Mouse (Mus musculus) neural tube, embryonic 10.5 days (tissue): ENCODE results near the gene Foxe3.
A peak's percentile ranks its signal among the peaks of the same experiment; 100 is the strongest.

Source experiments
- DNase-seq: peaks from one replicate; pipeline ENCODE4 v3.0.0-alpha.2; 2017; ENCODE audit warnings: low spot score; ENCODE audit errors: extremely low spot score

The Foxe3 gene

DNA sequence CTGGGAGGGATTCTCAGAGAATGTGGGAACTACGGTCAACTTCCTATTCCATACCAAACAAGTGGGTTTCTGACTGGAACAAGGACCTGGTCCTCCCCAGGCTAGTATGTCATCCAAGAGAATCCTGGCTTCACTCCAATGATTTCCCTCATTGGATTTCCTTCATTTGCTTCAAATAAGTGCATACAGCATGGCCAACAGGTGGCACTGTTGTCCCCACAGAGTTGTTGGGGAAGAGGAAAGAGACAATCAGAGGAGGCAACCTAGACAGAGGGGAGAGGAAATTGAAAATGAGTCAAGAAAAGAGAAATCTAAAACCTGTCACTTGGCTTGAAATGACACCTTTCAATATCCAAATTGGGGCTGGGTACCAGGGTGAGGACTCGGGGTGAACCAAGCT lies 8.7 kb downstream of the Foxe3 start:
- no peak for DNase-seq

DNA sequence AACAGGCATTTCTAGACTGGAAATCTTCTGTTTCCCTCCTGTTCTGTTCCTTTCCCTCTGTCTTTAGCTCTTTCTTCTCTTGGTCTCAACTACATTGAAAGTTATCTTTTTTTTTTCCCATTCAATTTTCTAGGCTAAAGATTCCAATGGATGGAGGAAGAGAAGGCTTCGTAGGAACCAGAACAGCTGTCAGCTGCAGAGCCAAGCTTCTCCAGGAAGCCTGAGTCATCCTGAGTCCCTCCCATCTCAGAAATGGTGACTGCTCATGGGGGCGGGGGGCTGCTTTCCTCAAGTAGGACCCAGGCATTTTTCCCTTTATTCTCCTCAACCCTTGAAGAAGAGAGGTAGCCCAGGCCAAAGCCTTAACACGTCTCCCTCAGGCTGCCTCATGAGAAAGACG lies 9.8 kb downstream of the Foxe3 start:
- no peak for DNase-seq

DNA sequence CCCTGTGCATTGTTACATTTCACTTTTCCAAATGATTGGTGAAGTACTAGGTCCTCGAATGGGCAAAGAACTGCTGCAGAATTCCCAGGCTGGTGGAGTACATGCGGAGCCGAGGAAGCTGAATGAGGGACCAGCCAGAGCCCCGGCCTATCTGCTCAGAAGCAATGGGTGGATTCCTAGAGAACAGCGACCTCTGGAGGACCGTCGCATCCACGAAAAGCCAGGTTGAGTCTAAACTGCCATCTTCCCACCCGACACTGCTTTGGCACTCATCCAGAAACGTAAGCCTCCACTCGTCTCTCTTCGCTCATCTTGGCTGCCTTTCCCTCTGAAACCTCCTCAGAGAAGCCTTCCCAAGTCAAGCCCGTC lies 12.2 kb downstream of the Foxe3 start:
- DNase-seq, result peak; percentile 84

DNA sequence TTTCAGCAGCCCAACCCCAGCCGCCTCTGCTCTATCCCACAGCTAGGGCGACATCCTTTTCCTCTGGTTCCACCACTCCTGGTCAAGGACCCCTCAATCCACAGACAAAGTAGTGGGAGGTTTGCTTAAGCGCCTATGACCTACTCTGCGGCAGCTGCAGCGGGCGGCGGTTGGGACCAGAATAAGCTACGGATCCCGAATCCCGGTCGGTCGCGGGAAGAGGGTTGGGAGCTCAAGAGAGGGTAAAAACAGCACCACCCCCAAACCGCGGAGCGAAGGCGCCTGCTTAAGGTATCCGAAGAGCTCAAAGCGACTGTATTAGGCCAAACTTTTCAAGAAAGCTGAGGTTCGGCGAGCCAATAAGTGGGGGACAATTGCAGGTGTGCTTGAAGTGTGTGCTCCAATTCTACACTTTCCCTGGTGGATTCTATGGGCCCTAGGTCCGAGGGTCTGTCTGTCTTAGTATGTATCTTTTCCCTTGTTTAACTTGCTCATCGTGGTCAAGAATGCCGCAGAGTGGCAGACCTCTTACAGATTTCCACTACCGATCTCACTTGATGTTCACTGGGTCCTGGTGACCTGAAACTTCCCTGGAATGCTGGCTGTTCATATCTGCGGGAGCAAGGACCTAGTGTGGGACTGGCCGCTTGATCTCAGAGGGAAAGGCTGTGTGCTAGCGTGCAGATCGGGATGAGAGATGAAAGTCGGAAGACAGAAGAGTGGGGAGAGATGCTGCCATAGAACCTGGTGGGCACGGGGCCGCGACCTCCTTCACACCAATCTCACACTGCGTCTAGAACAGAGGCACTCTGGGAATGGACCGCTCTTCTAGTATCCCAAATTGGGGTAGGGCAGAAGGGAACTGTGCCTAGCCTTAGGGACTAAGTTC lies 12.9 kb downstream of the Foxe3 start:
- DNase-seq, result peak; percentile 57

DNA sequence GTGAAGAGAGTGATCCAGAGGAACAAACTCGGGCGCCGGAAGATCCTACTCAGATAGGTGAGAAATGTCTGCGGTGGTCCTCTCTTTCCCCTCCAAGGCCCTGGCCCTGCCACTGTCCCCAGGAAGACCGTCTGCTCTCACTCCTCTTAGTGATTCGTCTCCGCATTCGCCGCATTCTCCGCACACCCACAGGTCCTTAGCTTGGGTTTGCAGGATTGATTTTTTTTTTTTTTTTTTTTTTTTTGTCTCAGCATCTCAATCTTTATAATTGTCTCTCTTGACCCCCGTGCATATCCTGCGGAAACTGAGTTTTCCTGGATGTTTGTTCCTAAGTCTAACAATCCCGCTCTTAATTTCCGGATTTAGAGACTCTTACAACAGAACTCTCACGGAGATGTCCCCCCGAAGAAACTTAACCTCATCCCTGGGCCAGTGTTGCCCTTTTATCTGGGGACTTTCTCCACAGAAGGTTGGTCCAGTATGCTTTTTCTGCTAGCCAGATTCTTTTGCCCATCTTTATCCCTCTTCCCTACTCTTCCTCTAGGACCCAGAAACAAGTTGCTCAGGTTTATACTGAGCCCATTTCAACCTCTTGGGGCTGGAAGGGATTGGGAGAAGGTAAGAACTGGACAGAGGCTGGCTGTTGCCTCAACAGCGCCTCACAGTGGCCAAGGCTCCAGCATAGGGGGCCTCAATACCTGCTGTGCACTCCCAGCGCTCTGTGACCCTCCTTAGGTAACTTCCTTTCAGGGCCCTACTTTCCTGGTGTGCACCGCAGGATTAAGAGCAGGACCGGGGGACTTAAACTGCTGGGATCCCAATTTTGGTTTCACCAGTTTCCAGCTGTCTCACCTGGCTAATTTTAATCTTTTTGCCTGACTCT lies 16.0 kb downstream of the Foxe3 start:
- DNase-seq, result peak; percentile 67

DNA sequence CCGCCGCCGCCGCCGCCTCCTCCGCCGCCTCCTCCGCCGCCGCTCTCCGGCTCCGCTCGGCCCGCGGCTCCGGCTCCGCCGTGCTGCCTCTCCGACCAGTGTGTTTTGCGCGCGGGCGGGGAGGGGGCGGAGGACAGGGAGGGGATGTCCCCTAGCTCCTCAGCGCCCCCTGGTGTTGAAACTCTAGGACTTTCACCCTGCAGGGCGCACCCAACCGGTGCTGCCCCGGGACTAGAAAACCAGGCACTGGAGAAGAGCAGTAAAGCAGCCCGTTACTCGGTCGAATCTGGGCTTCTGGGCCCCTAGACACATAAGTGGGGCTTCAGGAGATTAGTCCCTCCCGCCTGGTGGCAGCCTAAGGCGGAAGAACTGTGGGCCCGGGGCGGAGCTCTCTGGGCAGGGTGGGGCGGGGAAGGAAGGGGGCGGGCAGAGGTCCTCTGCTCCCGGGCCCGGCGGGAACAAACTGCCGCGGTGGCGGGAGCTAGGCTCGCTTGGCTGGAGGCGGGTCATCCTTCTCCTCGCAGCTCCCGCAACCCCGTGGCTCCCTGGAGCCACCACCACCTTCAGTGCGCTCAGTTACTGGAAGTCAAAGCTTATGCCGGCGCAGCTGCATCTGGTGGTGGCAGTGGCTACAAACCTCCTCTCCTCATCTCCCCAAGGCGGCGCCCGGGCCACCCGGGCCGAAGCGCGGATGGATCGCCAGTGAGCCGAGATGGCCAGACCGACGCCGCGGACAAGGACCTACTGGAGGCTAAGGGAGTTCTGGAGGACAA lies 16.8 kb downstream of the Foxe3 start, which contains the start of gene Foxd2:
Foxd2 (minus strand) TSS at position 45 of the 773 bp plus-strand sequence.
- peak; percentile 97 for DNase-seq

DNA sequence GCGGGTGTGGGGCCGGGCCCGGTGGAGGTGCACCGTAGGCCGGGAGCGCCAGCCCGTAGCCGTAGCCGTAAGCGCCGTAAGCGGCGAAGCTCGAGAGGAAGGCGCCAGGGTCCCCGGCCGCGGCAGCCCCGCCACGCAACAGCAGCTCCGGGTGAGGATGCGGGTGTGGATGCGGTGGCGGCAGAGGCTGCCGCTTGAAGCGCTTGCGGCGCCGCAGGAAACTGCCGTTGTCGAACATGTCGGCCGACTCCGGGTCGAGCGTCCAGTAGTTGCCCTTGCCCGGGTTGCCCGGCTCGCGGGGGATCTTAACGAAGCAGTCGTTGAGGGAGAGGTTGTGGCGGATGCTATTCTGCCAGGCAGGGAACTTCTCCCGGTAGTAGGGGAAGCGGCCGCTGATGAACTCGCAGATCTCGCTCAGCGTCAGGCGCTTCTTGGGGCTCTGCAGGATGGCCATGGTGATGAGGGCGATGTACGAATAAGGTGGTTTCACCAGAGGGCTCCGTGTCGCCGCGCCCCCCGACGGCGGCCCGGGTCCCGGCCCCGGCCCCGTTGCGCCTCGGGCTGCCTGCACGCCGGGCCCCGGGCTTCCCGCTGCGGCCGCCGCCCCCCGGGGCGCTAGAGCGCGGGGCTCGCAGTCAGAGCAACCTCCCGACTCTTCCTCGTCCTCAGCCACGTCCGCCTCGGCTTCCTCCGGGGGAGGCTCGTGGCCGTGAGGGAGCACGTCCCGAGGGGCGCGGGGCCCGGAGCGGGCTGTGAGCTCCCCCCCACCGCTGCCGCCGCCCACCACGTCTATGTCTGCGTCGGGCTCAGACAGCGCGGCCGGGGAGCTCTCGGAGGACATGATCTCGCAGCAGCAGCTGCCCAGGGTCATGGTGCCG lies 17.6 kb downstream of the Foxe3 start:
- peak; percentile 78 for DNase-seq

DNA sequence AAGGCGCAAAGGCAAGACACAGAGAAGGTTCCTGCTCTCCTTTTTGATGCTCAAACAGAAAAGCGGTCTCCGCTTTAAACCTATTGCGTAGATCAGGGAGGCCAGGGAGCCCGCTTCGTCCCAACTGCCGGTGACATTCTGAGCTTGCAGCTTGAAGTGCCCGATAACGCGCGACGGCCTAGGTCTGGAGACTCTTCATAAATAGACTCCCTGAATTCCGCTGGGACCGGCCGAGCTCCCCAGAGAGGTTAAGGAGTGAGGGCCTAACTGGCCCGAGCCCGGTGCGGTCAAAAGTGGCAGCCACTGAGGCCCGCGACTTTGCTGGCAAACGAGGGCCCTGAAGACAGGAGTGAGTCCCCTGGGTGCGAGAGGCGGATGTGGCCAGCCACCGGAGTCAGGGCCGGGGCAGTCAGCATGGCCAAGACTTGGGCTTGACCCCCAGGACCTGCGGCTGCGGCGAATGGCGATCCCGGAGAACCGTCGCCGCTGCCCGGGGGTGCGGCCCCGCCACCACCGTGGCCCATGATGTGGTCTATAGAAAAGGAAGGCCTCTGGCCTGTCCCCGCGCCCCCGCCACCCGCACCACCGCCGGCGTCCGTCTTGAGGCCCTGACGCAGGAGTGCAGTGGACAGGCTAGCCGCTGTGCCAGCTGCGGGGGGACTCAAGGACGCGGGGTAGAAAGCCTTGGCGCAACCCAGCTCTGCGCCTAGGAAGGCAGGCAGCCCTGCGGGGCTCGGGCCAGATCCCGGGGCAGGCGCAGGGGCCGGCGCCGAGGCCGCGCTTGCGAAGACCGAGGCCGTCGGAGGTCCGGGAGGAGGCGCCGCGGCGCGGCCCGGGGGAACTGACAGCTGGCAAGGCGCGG lies 18.5 kb downstream of the Foxe3 start:
- peak; percentile 68 for DNase-seq

DNA sequence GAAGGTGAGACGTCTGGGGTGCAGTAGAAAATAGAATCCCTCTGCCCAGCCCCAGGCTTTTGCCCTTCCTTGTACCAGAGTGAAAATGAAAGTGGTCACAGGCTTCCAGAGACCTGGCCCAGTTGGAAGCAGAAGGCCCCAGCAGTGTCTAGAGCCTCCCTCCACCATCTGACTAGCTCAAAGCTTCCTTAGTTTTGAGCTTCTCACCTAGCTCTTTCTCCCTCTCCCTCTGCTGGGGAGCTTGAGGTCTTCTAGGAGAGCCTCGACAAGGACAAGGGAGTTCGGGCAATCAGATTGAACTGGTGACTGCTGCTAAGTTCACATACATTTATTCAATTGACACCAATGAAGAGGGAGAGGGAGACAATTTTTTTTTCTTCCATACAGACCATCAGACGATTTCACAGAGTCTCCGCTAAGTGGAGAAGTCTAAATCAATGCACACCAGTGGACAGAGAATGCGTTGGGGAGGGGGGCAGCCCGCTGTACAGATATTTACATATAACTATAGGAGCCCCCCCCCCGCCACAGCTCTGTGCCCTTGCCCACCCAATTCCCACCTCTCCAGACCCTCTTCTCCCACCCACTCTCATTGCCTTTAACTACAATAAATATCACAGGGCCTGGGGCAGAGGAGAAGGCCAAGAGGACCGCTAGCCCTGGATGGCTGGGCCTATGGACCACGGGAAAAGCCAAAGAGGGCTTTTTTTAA lies 19.7 kb downstream of the Foxe3 start:
- peak; percentile 33 for DNase-seq

DNA sequence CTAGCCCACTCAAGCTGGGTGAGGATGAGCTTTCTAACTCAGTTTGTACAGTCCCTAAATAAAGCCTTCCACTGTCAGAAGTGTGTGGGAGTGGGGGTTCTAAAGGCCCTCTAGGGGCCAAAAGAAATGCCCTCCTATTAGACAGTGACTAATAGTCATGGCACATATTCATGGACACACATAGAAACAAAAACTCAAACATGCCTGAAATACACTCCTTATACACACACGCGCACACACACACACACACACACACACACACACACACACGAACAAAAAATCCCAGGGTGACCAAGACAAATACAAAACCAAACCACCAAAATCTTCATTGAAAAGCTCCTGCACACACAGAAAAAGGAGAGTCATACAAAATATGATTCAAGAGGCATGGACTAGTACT lies 20.3 kb downstream of the Foxe3 start:
- DNase-seq, result no peak

DNA sequence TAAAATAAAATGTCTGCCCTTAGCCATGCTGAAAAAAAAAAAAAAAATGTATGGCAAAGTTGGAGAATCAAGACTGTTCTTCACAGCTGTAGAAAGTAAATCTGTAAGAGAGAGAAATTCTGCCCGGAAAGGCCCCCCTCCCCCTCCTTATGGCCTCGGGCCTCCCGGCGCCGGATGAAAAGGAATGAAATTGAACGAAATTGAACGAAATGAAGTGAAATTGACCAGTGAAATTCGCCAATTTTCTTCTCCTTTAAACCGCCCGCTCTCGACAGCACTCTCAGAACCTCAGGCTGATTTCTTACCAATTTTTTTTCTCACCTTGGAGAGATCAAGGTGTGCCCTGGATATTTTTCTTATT lies 22.4 kb downstream of the Foxe3 start:
- peak; percentile 40 for DNase-seq

DNA sequence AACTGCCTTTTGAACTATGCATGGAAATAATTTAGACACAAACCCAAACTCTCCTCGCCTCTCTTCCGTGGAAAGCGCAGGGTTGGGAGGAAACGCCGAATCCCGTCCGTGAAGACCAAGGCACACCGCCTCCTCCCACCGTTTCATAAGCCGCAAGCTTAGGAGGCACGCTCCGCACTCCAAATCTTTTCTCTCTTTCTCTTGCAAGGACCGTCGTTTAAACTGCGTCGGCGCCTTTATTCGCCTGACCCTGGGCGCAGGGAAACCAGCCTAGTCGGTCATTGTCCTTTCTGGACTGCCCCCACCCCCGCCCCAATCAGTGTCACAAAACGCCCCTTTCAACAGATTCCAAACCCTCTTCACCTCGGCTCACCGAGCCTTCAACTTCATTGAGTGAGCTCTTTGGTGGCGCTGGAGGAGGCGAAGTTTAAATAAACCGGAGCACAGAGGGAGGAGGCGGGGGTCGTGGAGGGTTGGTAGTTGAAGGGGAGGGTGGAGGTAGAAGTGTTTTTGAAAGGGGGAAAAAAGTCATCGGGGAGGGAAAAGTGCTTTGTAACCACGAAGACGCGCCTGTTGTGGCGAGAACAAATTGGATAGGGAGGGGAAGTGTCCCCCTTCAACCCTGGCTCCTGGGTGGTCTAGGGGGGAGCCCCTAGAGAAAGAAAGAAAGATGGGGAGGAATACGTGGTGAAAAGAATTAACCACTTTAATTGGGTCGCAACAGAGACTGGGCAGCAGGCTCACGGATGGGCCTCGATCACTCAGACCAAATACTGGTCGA lies 23.0 kb downstream of the Foxe3 start:
- peak; percentile 73 for DNase-seq

DNA sequence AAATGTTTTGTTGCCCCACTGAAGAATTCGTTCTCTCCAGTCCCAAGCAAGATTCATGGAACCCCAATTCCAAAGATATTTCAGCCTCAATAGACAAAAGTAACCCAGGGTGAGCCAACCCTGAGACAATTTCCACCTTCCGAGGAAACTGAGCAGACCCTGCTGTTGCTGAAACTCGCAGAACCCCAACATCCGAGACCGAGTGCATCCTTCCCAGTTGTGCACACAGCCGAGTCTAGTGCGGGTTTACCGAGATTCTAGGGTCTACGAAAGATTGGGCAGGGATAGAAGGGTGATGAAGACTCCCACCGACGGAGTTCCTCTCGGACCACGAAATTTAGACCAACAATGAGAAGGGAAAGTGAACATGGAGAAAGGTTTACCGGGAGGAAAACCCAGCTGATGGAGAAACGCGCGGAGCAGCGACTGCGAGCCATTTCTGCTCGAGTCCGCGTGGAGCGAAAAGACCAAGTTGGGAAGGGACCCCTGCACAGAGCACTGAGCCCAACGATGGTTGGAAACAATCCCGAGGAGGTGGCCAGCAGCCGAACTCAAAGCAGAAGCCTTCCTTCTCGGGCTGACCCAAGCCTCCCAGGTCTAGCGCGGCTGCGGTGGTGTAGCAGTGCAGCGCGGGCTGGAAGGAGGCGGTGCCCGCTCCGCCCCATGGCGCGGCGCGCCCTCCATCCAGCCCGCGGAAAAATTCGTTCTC lies 24.0 kb downstream of the Foxe3 start:
- DNase-seq, result peak; percentile 75

DNA sequence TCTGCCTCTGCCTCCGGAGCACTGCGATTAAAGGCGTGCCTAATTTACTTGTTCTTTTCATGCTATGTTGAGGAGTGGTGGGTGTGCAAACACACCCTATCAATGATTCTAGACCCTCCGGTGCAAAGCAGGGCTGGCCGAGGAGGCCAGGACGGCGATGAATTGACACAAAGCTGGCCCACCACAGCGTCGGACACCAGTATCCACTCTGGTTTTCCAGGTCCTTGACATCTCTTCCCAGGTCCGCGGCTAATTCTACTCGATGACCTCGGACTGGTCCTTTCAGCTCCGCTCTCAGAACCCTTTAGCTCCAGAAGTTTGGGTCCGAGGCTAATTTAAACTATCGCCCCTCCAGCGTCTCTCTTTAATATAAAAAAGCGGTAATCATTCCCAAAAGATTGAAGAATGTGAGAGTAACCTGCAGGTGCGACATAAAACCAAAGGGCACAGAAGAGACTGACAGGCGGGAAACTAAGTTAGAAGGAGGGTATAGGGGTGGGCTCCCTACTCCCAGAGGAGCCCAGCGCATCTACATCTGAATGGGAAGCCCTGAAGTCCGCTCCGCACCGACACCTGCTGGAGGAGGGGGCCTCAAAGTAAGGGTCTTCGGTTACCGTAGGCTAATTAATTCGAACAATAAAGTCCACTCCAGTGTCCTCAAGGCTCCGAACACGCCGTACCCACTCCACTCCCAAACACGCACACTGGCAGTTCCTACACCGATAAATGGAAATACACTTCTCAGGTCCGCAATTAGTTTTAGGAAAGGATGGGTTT lies 24.8 kb downstream of the Foxe3 start:
- peak; percentile 49 for DNase-seq

DNA sequence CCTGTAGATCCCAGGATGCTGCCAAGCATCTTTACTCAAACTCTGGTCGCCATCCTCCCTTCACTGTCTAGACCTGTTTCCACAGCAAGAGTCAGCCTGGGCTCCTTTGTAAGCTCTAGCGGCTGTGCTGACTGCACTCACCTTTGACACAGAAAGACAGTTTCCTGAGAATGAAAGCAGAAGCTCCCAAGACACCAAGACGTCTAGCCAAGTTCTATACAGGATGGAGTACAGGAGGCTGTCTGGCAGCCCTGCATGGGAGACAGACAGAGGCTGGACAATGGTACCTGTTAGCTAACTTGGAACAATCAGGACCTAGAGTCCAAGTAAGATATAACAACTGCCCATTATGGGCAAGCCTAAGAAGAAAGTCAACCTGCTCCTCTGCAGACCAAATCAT lies 25.9 kb downstream of the Foxe3 start:
- peak; percentile 16 for DNase-seq

DNA sequence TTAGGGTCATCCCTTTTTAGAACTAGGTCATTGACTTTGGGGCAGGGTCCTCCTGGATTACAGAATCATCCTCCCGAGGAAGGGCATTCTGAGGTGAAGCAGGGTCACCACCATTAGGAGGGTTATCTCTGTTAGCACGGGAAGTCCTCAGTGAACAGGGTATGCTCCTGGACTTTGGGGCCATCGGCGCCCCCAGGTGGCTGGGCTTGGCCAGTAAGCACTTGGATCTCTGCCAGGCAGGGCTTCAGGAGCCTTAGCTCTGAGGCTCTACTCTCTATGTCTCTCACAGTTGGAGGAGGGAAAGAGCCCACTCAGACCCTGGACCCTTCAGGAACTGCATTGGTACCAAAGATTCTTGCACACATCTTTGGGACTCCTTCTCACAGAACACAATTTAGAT lies 28.0 kb downstream of the Foxe3 start:
- no peak for DNase-seq

DNA sequence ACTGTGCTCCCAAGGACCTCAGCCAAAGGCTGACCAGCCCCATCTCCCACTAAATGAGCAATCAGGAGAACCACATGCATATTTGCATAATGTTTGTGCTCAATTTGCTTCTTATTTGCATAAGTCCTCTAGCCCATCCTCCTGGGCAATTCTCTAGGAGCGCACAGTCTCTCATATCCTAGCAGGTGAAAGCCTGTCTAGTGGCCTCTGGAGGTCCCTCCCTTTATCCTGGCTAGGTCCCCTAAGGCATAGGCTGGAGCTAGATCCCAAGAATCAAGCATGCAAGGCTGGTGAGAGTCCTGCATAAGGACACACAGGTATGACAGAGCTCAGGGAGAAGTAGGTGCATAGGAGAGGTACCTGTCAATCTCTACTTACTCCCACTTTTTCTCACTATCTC lies 43.6 kb downstream of the Foxe3 start:
- DNase-seq, result no peak
